Mouse (Mus musculus) retina, postnatal 1 day (tissue): ENCODE results near the gene Bphl.

Source experiments
- DNase-seq: peaks from one replicate; pipeline ENCODE4 v3.0.0-alpha.2; 2012

Bphl gene

GRCm38 (mm10) chr13:34089358-34089757, 52.0 kb downstream of the Bphl start:
- no peak for DNase-seq

GRCm38 (mm10) chr13:34095542-34096435, 58.4 kb downstream of the Bphl start:
- DNase-seq = peak; percentile 51

GRCm38 (mm10) chr13:34096455-34096854, 59.1 kb downstream of the Bphl start:
- DNase-seq = no peak

GRCm38 (mm10) chr13:34097086-34097485, 59.7 kb downstream of the Bphl start:
- DNase-seq = peak; percentile 48

GRCm38 (mm10) chr13:34100733-34101132, 63.3 kb downstream of the Bphl start:
- DNase-seq = no peak

GRCm38 (mm10) chr13:34101247-34101646, 63.9 kb downstream of the Bphl start:
- DNase-seq = no peak

GRCm38 (mm10) chr13:34101908-34102307, 64.5 kb downstream of the Bphl start:
- DNase-seq = no peak

GRCm38 (mm10) chr13:34105364-34105763, 68.0 kb downstream of the Bphl start:
- DNase-seq = no peak

GRCm38 (mm10) chr13:34106256-34106655, 68.9 kb downstream of the Bphl start:
- peak; percentile 30 for DNase-seq

GRCm38 (mm10) chr13:34106999-34107398, 69.6 kb downstream of the Bphl start:
- no peak for DNase-seq

- no peak for DNase-seq
These were observed 71.8 kb downstream of the Bphl start for GRCm38 (mm10) chr13:34109035-34109676.

- peak; percentile 74 for DNase-seq
These were observed 72.3 kb downstream of the Bphl start for GRCm38 (mm10) chr13:34109677-34110058.

- DNase-seq = no peak
These were observed 73.6 kb downstream of the Bphl start for GRCm38 (mm10) chr13:34111019-34111418.

GRCm38 (mm10) chr13:34111878-34112277, 74.5 kb downstream of the Bphl start:
- DNase-seq = no peak

- no peak for DNase-seq
These were observed 75.1 kb downstream of the Bphl start for GRCm38 (mm10) chr13:34112369-34113081.

GRCm38 (mm10) chr13:34113086-34113485, 75.7 kb downstream of the Bphl start:
- no peak for DNase-seq

GRCm38 (mm10) chr13:34114654-34115053, 77.3 kb downstream of the Bphl start:
- DNase-seq = no peak

GRCm38 (mm10) chr13:34116508-34116907, 79.1 kb downstream of the Bphl start:
- no peak for DNase-seq

GRCm38 (mm10) chr13:34118816-34119215, 81.4 kb downstream of the Bphl start:
- DNase-seq = no peak

- DNase-seq = no peak
These were observed 82.0 kb downstream of the Bphl start for GRCm38 (mm10) chr13:34119406-34119805.

- no peak for DNase-seq
These were observed 83.1 kb downstream of the Bphl start for GRCm38 (mm10) chr13:34120536-34120935.
